Mouse (Mus musculus): ENCODE measurements around the gene Arl4a.

- TF ChIP-seq CTCF (IDR thresholded peaks at IDR 0.05; ENCODE audit: low read depth, low read length) (no peak; the same call in 1 of the 2 replicates), GATA1 (IDR thresholded peaks at IDR 0.05; ENCODE audit: borderline replicate concordance, low read length) (no peak), POLR2AphosphoS5 (IDR thresholded peaks at IDR 0.05; ENCODE audit: insufficient replicate concordance, low read depth, low read length) (no peak), TAL1 (conservative IDR thresholded peaks at IDR 0.05; ENCODE audit: low read depth, low read length) (no peak), GATA2 (IDR thresholded peaks at IDR 0.05; ENCODE audit: borderline replicate concordance, low read depth, low read length) (no peak)
Observed at GRCm38 (mm10) chr12:40022344-40022743, 15.5 kb downstream of the Arl4a start.

Data from G1E (cell line).